ENCODE assay signal across 16 mouse cellular contexts in genomic region chr3:39838377-39839145, GRCm38 (mm10).
DNase-seq lines count a peak whose midpoint lies in the region; ATAC-seq and TF ChIP-seq lines count a peak whose summit lies in the region.
"Had no signal": no experiment of that assay in that cellular context is flagged by ENCODE, and none has a peak within 500 bp of the region (broad histone marks: within the 10 kb centered on the region; RNA-seq: fewer than 3 reads in every experiment).

No protein-coding gene starts in this region.

- H3K9ac ChIP-seq in embryonic facial prominence, embryonic 13.5 days: no peak overlapping the region
- no peak overlapping the region for H3K9ac ChIP-seq in neural tube, embryonic 13.5 days
- no peak overlapping the region for H3K9ac ChIP-seq in lung, postnatal 0 days (replicated peaks; ENCODE audit: low read depth)
- H3K9ac ChIP-seq: limb, embryonic 12.5 days had no signal

- H3K27ac ChIP-seq in embryonic facial prominence, embryonic 13.5 days: 0 out of 2 replicates have a peak overlapping the region, but pooled peaks have one; percentile 11
- H3K27ac ChIP-seq in embryonic facial prominence, embryonic 10.5 days (replicated peaks): no peak overlapping the region
- 0 out of 2 replicates have a peak overlapping the region, but pooled peaks have one; percentile 42 for H3K27ac ChIP-seq in neural tube, embryonic 13.5 days (replicated peaks)
- H3K27ac ChIP-seq in lung, postnatal 0 days (ENCODE audit: low read length): no peak overlapping the region
- H3K27ac ChIP-seq: kidney, postnatal 0 days; limb, embryonic 12.5 days; macrophage had no signal

- no peaks in the 10 kb centered on the region for H3K9me3 ChIP-seq in embryonic facial prominence, embryonic 13.5 days
- no peaks in the 10 kb centered on the region for H3K9me3 ChIP-seq in embryonic facial prominence, embryonic 10.5 days
- H3K9me3 ChIP-seq in neural tube, embryonic 13.5 days: no peaks in the 10 kb centered on the region
- no peaks in the 10 kb centered on the region for H3K9me3 ChIP-seq in lung, postnatal 0 days (ENCODE audit: low read length)
- H3K9me3 ChIP-seq: limb, embryonic 12.5 days had no signal

- 51% methylated on average over 6 of the region's 6 CpGs for WGBS in embryonic facial prominence, embryonic 13.5 days
- 83% methylated on average over 6 of the region's 6 CpGs for WGBS in embryonic facial prominence, embryonic 10.5 days
- 43% methylated on average over 6 of the region's 6 CpGs for WGBS in neural tube, embryonic 13.5 days
- 49% methylated on average over 6 of the region's 6 CpGs for WGBS in lung, postnatal 0 days

- no peaks in the 10 kb centered on the region for H3K36me3 ChIP-seq in embryonic facial prominence, embryonic 13.5 days
- H3K36me3 ChIP-seq in embryonic facial prominence, embryonic 10.5 days (replicated peaks): no peaks in the 10 kb centered on the region
- no peaks in the 10 kb centered on the region for H3K36me3 ChIP-seq in neural tube, embryonic 13.5 days
- no peaks in the 10 kb centered on the region for H3K36me3 ChIP-seq in lung, postnatal 0 days (ENCODE audit: insufficient read depth, low read length)
- H3K36me3 ChIP-seq: limb, embryonic 12.5 days had no signal

- no peak for ATAC-seq in embryonic facial prominence, embryonic 13.5 days (ENCODE audit: insufficient number of reproducible peaks, insufficient read depth, low FRiP score, low TSS enrichment, low read depth)
- ATAC-seq in neural tube, embryonic 13.5 days (ENCODE audit: low read depth): peak; percentile 59
- no peak for ATAC-seq in lung, postnatal 0 days
- ATAC-seq: intestine, embryonic 16.5 days; Patski had no signal

- no peak for TF ChIP-seq CTCF in lung, postnatal 0 days (IDR thresholded peaks at IDR 0.05)

- H3K4me3 ChIP-seq in embryonic facial prominence, embryonic 13.5 days: no peak overlapping the region
- H3K4me3 ChIP-seq in embryonic facial prominence, embryonic 10.5 days: no peak overlapping the region
- no peak overlapping the region for H3K4me3 ChIP-seq in neural tube, embryonic 13.5 days
- H3K4me3 ChIP-seq in lung, postnatal 0 days (ENCODE audit: low read depth, low read length): no peak overlapping the region
- H3K4me3 ChIP-seq: limb, embryonic 12.5 days had no signal

- no peaks in the 10 kb centered on the region for H3K27me3 ChIP-seq in embryonic facial prominence, embryonic 13.5 days
- H3K27me3 ChIP-seq in embryonic facial prominence, embryonic 10.5 days (replicated peaks; ENCODE audit: low read depth, poor library complexity, severe bottlenecking): no peaks in the 10 kb centered on the region
- no peaks in the 10 kb centered on the region for H3K27me3 ChIP-seq in neural tube, embryonic 13.5 days
- H3K27me3 ChIP-seq in lung, postnatal 0 days (replicated peaks; ENCODE audit: insufficient read depth, low read length): no peaks in the 10 kb centered on the region
- H3K27me3 ChIP-seq: limb, embryonic 12.5 days had no signal

- H3K4me2 ChIP-seq in embryonic facial prominence, embryonic 13.5 days: no peak overlapping the region
- no peak overlapping the region for H3K4me2 ChIP-seq in neural tube, embryonic 13.5 days
- no peak overlapping the region for H3K4me2 ChIP-seq in lung, postnatal 0 days (replicated peaks; ENCODE audit: low read depth, low read length)
- H3K4me2 ChIP-seq: limb, embryonic 12.5 days had no signal

- no peak for TF ChIP-seq EP300 in lung, postnatal 0 days (IDR thresholded peaks at IDR 0.05)

- no peak for DNase-seq in embryonic facial prominence, embryonic 10.5 days (ENCODE audit: low spot score)
- peak; percentile 34 to 57 for DNase-seq in right cerebral cortex, postnatal 10 days (ENCODE audit: low spot score in 2 of 2)
- no peak for DNase-seq in right cerebral cortex, postnatal 36 days (ENCODE audit: low spot score in 2 of 2)
- peak; percentile 55 for DNase-seq in forelimb bud, embryonic 11.5 days (ENCODE audit: low read depth, low spot score)
- DNase-seq in adrenal gland, postnatal 4 days (ENCODE audit: low spot score in 2 of 2): no peak
- no peak for DNase-seq in lung, postnatal 0 days (ENCODE audit: low spot score)
- DNase-seq: heart, adult 18-20 months; layer of hippocampus, adult 9-11 months; thymus, adult 18-20 months had no signal

- H3K4me1 ChIP-seq in embryonic facial prominence, embryonic 13.5 days: peaks cover 7% of the 10 kb centered on the region
- no peaks in the 10 kb centered on the region for H3K4me1 ChIP-seq in embryonic facial prominence, embryonic 10.5 days
- peaks cover 10% of the 10 kb centered on the region for H3K4me1 ChIP-seq in neural tube, embryonic 13.5 days (replicated peaks)
- no peaks in the 10 kb centered on the region for H3K4me1 ChIP-seq in lung, postnatal 0 days (ENCODE audit: insufficient read depth, low read depth, low read length)
- H3K4me1 ChIP-seq: limb, embryonic 12.5 days had no signal

Comparison
In these comparisons a context has a peak if more than half of its experiments do, and no peak if none do; other contexts are left out.
1. H3K27ac ChIP-seq: peak in embryonic facial prominence, embryonic 13.5 days (single experiment) and neural tube, embryonic 13.5 days (single experiment); none in embryonic facial prominence, embryonic 10.5 days (single experiment) and lung, postnatal 0 days (single experiment).
2. DNase-seq: peak in right cerebral cortex, postnatal 10 days (2 of 2) and forelimb bud, embryonic 11.5 days (single experiment); none in embryonic facial prominence, embryonic 10.5 days (single experiment), right cerebral cortex, postnatal 36 days (0 of 2), adrenal gland, postnatal 4 days (0 of 2) and lung, postnatal 0 days (single experiment).